Mouse (Mus musculus) spleen, postnatal 10 days (tissue): ENCODE measurements around the gene Ambp.
A peak's percentile ranks its signal among the peaks of the same experiment; 100 is the strongest.

Experiments used
- DNase-seq, 2 experiments: peaks; one replicate each; pipeline ENCODE4 v3.0.0; 2021 to 2022; ENCODE audit warnings: low spot score in 2 of 2

The Ambp gene

GRCm38 (mm10) chr4:63154699-63155098 lies at the start of gene Ambp:
TSS of gene Ambp (minus strand) at chr4:63154799.
- no peak for DNase-seq

GRCm38 (mm10) chr4:63203874-63204273 lies 49.3 kb upstream of the Ambp start:
- DNase-seq = no peak

GRCm38 (mm10) chr4:63199366-63199765 lies 44.8 kb upstream of the Ambp start:
- no peak for DNase-seq

- DNase-seq = no peak
These were observed 39.8 kb upstream of the Ambp start for GRCm38 (mm10) chr4:63194366-63194765.

- no peak for DNase-seq
These were observed 37.0 kb upstream of the Ambp start for GRCm38 (mm10) chr4:63191641-63192040.

GRCm38 (mm10) chr4:63186281-63186870 lies 31.8 kb upstream of the Ambp start:
- DNase-seq = no peak

- peak; percentile 13 to 65 for DNase-seq
These were observed 27.0 kb upstream of the Ambp start for GRCm38 (mm10) chr4:63181556-63181955.

- DNase-seq = no peak
These were observed 17.5 kb upstream of the Ambp start, which contains the start of gene Kif12 for GRCm38 (mm10) chr4:63171969-63172685. TSS of gene Kif12 (minus strand) at chr4:63172131.

GRCm38 (mm10) chr4:63171122-63171521 lies 16.5 kb upstream of the Ambp start:
- DNase-seq = no peak

GRCm38 (mm10) chr4:63170061-63170460 lies 15.5 kb upstream of the Ambp start:
- no peak for DNase-seq

GRCm38 (mm10) chr4:63166323-63166722 lies 11.7 kb upstream of the Ambp start:
- DNase-seq = no peak

- DNase-seq = no peak
These were observed 11.0 kb upstream of the Ambp start for GRCm38 (mm10) chr4:63165636-63166035.

GRCm38 (mm10) chr4:63158961-63159592 lies 4.5 kb upstream of the Ambp start:
- DNase-seq = peak; percentile 23 to 78

- no peak for DNase-seq
These were observed 3.6 kb upstream of the Ambp start for GRCm38 (mm10) chr4:63158192-63158591.

GRCm38 (mm10) chr4:63156726-63157634 lies 2.4 kb upstream of the Ambp start:
- DNase-seq = no peak

- no peak for DNase-seq
These were observed 997 bp upstream of the Ambp start for GRCm38 (mm10) chr4:63155596-63155995.

GRCm38 (mm10) chr4:63154028-63154427 lies 571 bp downstream of the Ambp start:
- no peak for DNase-seq

GRCm38 (mm10) chr4:63151127-63151526 lies 3.5 kb downstream of the Ambp start:
- DNase-seq = no peak

GRCm38 (mm10) chr4:63147268-63147667 lies 7.3 kb downstream of the Ambp start:
- no peak for DNase-seq

- DNase-seq = no peak
These were observed 24.5 kb downstream of the Ambp start for GRCm38 (mm10) chr4:63129891-63130624.

GRCm38 (mm10) chr4:63124861-63125466 lies 29.6 kb downstream of the Ambp start:
- no peak for DNase-seq
